Mouse (Mus musculus) E14TG2a.4 (cell line): ENCODE measurements around the gene Ly6g5c.

ENCODE experiments used
- CTCF ChIP-seq: conservative IDR thresholded peaks from 2 replicates; pipeline ENCODE4 v1.5.1; 2014; ENCODE audit warnings: low read length
- NANOG ChIP-seq: IDR thresholded peaks from 2 replicates; pipeline ENCODE4 v1.6.1; 2014; ENCODE audit warnings: borderline replicate concordance, low read length, mixed read lengths
- POU5F1 ChIP-seq: IDR thresholded peaks from 2 replicates; pipeline ENCODE4 v1.6.1; 2014; ENCODE audit warnings: low read length, borderline replicate concordance

- TF ChIP-seq CTCF: no peak
- no peak for TF ChIP-seq NANOG
- no peak for TF ChIP-seq POU5F1
These were observed 19.0 kb upstream of the Ly6g5c start, which contains the start of gene Abhd16a for GRCm38 (mm10) chr17:35088825-35089644.
